ENCODE assay signal across 18 mouse cellular contexts in genomic region chr2:139286446-139286845, GRCm38 (mm10).
"Had no signal": no experiment of that assay in that cellular context is flagged by ENCODE, and none has a peak within 500 bp of the region (broad histone marks: within the 10 kb centered on the region; RNA-seq: fewer than 3 reads in every experiment).

No protein-coding gene starts in this region.

- H3K27ac ChIP-seq: intestine, embryonic 15.5 days; limb, embryonic 10.5 days; liver, embryonic 15.5 days; macrophage; midbrain, embryonic 12.5 days; neural tube, embryonic 13.5 days had no signal

- H3K27me3 ChIP-seq: intestine, embryonic 15.5 days; liver, embryonic 15.5 days; megakaryocyte, embryonic 14.5 days; midbrain, embryonic 12.5 days; neural tube, embryonic 13.5 days had no signal

- H3K4me1 ChIP-seq: intestine, embryonic 15.5 days; limb, embryonic 10.5 days; liver, embryonic 15.5 days; megakaryocyte, embryonic 14.5 days; midbrain, embryonic 12.5 days had no signal

- H3K4me2 ChIP-seq: intestine, embryonic 15.5 days; liver, embryonic 11.5 days; liver, embryonic 15.5 days; lung, embryonic 14.5 days; midbrain, embryonic 12.5 days; neural tube, embryonic 13.5 days had no signal

- DNase-seq: kidney, adult 8-10 months; layer of hippocampus, adult 9-11 months; lung, embryonic 14.5 days; lung, postnatal 14 days; retina, postnatal 1 day; right cerebral cortex, postnatal 4 days; spleen, adult 18-20 months; thymus, adult 2 months; thymus, postnatal 25 days had no signal

- H3K4me3 ChIP-seq: intestine, embryonic 15.5 days; limb, embryonic 10.5 days; liver, embryonic 15.5 days; megakaryocyte, embryonic 14.5 days; midbrain, embryonic 12.5 days; neural tube, embryonic 13.5 days had no signal

- ATAC-seq: intestine, embryonic 15.5 days; midbrain, embryonic 16.5 days had no signal

- H3K36me3 ChIP-seq: intestine, embryonic 15.5 days; limb, embryonic 10.5 days; liver, embryonic 15.5 days; midbrain, embryonic 12.5 days; neural tube, embryonic 13.5 days had no signal

- H3K9ac ChIP-seq: intestine, embryonic 15.5 days; liver, embryonic 15.5 days; lung, embryonic 14.5 days; midbrain, embryonic 12.5 days; neural tube, embryonic 13.5 days had no signal

- H3K9me3 ChIP-seq: intestine, embryonic 15.5 days; limb, embryonic 10.5 days; liver, embryonic 15.5 days; midbrain, embryonic 12.5 days; neural tube, embryonic 13.5 days had no signal
